Mouse (Mus musculus) ES-Bruce4 (cell line): ENCODE measurements around the gene Dcaf12. TPM values are rescaled to one million over a fixed set of nuclear protein-coding genes. Genes with fewer than 3 reads are reported as not detected.
A peak's percentile ranks its signal among the peaks of the same experiment; 100 is the strongest.

Experiments used
- H3K27ac ChIP-seq: 2 replicates; pipeline ENCODE4 v1.5.1; 2012; ENCODE audit warnings: low read length, inconsistent platforms; ENCODE audit not compliant: insufficient read depth
- H3K27me3 ChIP-seq: 2 replicates; pipeline ENCODE4 v1.6.1; 2012; ENCODE audit warnings: mild to moderate bottlenecking, low read length, inconsistent platforms; ENCODE audit not compliant: control insufficient read depth, poor library complexity, insufficient read depth, severe bottlenecking
- H3K36me3 ChIP-seq: 2 replicates; pipeline ENCODE4 v1.6.1; 2012; ENCODE audit warnings: inconsistent platforms, mild to moderate bottlenecking, low read length, moderate library complexity; ENCODE audit not compliant: control insufficient read depth, poor library complexity, insufficient read depth, severe bottlenecking
- H3K4me1 ChIP-seq: one replicate; pipeline ENCODE4 v1.8.1; 2011; ENCODE audit warnings: low read length; ENCODE audit not compliant: control insufficient read depth, insufficient read depth
- H3K4me3 ChIP-seq: 2 replicates; pipeline ENCODE4 v1.5.1; 2011; ENCODE audit warnings: low read depth, mild to moderate bottlenecking, low read length
- H3K9ac ChIP-seq: 2 replicates; pipeline ENCODE4 v1.6.1; 2012; ENCODE audit warnings: low read depth, mild to moderate bottlenecking, inconsistent platforms; ENCODE audit not compliant: poor library complexity, severe bottlenecking
- H3K9me3 ChIP-seq: replicated peaks from 2 replicates; pipeline ENCODE4 v1.6.1; 2012; ENCODE audit warnings: mild to moderate bottlenecking, low read length, inconsistent platforms; ENCODE audit not compliant: control insufficient read depth, poor library complexity, insufficient read depth, severe bottlenecking
- CTCF ChIP-seq: IDR thresholded peaks from one replicate; pipeline ENCODE4 v1.8.1; 2011; ENCODE audit warnings: low read depth, low read length
- EP300 ChIP-seq: IDR thresholded peaks from 2 replicates; pipeline ENCODE4 v1.6.1; 2011; ENCODE audit warnings: low read depth, low read length; ENCODE audit not compliant: insufficient read depth
- POLR2A ChIP-seq: IDR thresholded peaks from one replicate; pipeline ENCODE4 v1.8.1; 2011; ENCODE audit warnings: low read length; ENCODE audit not compliant: insufficient read depth
- polyA plus RNA-seq: library from polyadenylated mRNA; stranded (reverse); fragments of >200 nt; gene quantifications from 2 replicates; pipeline ENCODE4 v1.2.4, GENCODE M21; 2011; ENCODE audit warnings: low read depth; ENCODE audit not compliant: missing spikeins, insufficient read depth, insufficient read length

Dcaf12 gene
- polyA plus RNA-seq, 1 experiment = 51.1 TPM

DNA sequence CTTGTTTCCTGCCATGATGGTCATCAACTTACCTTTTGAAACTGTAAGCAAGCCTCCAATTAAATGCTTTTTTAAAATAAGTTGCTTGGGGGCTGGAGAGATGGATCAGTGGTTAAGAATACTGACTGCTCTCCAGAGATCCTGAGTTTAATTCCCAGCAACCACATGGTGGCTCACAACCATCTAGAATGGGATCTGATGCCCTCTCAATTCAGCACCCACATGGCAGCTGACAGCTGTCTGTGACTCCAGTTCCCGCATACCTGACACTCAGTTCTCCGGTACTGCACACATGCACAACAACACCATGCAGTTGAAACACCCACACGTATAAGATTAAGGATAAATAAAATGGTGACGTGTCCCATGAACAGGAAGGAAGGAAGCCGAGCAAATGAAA, 3.6 kb upstream of the Dcaf12 start:
- Histone ChIP-seq H3K36me3 (no peaks in the 10 kb centered on the region), H3K4me1 (no peaks in the 10 kb centered on the region), H3K27ac (no peak overlapping the region), H3K9ac (no peak overlapping the region), H3K4me3 (no peak overlapping the region), H3K27me3 (no peaks in the 10 kb centered on the region), H3K9me3 (no peaks in the 10 kb centered on the region)
- TF ChIP-seq EP300 (no peak), CTCF (no peak), POLR2A (no peak)

DNA sequence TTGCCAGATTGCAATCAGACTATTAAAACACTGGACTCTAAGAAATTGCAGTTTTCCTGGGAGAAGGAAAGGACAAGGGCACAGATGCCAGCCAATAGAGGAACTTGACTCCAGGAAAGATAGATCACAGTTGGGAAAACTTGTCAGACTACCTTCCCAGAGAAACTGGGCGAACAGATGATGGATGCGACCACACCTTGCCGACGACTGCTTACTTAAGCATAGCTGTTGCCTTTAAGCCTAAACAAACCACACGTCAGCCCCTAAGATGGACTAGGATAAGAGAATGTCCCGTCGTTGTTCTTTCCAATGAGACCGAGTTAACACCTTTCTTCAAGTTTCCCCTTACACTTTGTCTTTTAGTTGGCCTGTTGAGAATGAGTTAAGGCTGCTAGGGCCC, 484 bp upstream of the Dcaf12 start:
- no peaks in the 10 kb centered on the region for H3K27me3 ChIP-seq
- no peaks in the 10 kb centered on the region for H3K9me3 ChIP-seq
- H3K27ac ChIP-seq = peak overlapping the region; percentile 45; the same call in 1 of the 2 replicates
- H3K4me1 ChIP-seq = peaks cover 2% of the 10 kb centered on the region
- H3K4me3 ChIP-seq = peak overlapping the region; percentile 53
- peak overlapping the region; percentile 40; the same call in 1 of the 2 replicates for H3K9ac ChIP-seq
- TF ChIP-seq CTCF (no peak), POLR2A (no peak), EP300 (no peak)
- H3K36me3 ChIP-seq = peaks cover 14% of the 10 kb centered on the region

DNA sequence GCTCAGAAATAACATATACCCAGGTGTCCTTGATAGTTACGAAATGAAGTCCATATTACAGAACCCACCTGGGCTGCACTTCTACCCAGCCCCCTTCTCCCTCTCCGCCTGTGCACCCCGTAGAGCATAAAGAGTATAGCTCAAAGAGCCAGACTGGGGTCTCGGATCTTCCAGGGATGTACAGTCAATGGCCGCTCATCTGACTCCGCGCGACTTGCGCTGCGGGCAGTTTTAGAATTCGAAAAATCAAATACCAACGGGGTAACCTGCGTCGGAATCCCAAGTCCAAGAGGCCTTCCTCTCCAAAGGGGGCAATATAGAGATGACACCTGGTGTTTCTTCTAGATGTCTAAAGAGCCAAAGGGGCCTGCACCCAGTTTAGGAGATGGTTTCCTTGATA, 967 bp downstream of the Dcaf12 start:
- peak overlapping the region; percentile 98 for H3K4me3 ChIP-seq
- TF ChIP-seq POLR2A (no peak), CTCF (no peak), EP300 (no peak)
- H3K9ac ChIP-seq = peak overlapping the region; percentile 86
- peaks cover 22% of the 10 kb centered on the region for H3K36me3 ChIP-seq
- no peak overlapping the region for H3K27ac ChIP-seq
- no peaks in the 10 kb centered on the region for H3K27me3 ChIP-seq
- H3K9me3 ChIP-seq = no peaks in the 10 kb centered on the region
- H3K4me1 ChIP-seq = peaks cover 2% of the 10 kb centered on the region

DNA sequence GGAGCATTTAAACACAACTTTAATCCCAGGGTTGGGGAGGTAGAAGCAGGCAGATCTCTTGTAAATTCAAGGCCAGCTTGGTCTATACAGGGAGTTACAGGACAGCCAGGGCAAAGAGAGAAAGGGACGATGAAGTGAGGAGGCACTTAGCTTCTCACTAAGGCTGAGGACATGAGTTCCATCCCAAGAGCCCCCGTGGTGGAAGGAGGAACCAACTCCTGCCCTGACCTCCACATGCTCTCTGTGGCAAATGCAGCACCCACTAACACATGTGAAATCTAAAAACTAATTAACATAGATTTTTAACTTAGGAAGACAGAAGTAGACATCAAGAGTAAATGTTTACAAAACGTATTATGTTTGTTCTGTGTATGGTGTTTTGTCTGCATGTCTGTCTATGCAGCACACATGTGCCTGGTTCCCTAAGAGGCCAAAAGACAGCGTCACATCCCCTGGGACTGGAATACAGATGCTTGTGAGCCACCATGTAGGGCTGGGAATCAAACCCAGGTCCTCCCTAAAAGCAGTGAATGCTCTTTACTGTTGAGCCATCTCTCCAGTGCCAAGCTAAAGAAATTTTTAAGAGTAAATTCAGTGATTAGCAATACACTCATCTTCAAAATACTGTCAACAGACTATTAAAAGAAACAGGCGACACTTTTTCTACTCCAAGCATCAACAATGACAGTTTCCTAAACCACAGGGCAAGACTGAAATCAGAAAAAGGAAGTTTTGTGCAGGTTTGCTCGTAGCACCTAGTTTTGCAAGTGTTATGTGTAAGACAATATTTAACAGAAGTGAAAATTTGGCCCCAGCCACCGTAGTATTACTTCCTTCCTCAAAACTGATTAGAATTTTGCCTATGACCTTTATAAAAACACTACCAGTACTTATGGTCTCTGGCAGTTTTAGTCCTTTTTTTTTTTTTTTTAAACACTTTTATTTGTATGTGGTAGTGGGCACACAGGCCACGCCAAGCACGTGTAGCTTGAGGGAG, 3.8 kb downstream of the Dcaf12 start:
- no peaks in the 10 kb centered on the region for H3K27me3 ChIP-seq
- peaks cover 2% of the 10 kb centered on the region for H3K4me1 ChIP-seq
- TF ChIP-seq CTCF = no peak
- TF ChIP-seq EP300 = no peak
- no peak for TF ChIP-seq POLR2A
- no peak overlapping the region for H3K4me3 ChIP-seq
- no peak overlapping the region for H3K27ac ChIP-seq
- H3K36me3 ChIP-seq = peaks cover 28% of the 10 kb centered on the region
- no peak overlapping the region for H3K9ac ChIP-seq
- H3K9me3 ChIP-seq = no peaks in the 10 kb centered on the region

DNA sequence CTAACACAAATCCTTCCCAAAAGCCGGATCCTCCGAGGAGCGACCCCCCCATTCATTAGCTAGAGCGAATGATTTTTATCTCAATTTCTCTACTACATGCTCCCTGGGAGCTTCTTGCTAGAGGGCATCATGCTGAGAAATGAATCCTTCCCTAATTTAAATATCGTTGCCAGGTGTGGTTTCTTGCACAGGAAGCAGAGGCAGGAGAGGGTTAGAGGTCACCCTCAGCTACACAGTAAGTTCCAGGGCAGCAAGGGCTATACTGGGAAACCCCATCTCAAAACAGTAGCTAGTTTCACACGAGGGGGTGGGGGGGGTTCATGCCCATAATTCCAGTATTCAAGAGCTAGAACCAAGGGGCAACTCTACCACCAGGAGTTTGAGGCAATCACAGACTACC, 7.3 kb downstream of the Dcaf12 start:
- Histone ChIP-seq H3K27me3 (no peaks in the 10 kb centered on the region), H3K36me3 (peaks cover 35% of the 10 kb centered on the region), H3K9ac (no peak overlapping the region), H3K4me1 (no peaks in the 10 kb centered on the region), H3K9me3 (no peaks in the 10 kb centered on the region), H3K27ac (peak overlapping the region; percentile 17; the same call in 1 of the 2 replicates), H3K4me3 (no peak overlapping the region)
- TF ChIP-seq EP300 = no peak

DNA sequence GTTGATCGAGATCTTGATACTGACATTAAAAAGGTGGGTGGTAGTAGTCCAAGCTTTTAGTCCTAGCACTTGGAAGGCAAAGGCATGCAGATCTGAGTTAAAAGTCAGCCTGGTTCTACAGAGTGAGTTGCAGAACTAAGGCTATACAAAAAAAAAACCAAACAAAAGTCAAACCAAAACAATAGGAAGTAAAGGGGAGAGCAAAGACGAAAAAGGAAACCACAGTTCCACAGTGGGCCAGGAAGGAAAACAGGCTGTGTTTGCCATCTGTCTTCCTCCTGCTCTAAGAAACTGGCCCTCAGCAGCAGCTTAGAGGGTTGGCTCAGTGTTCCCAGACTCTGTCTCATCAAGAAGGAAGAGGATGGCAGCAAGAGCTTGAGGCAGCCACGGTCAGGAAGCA, 10.4 kb downstream of the Dcaf12 start:
- no peak overlapping the region for H3K27ac ChIP-seq
- no peak overlapping the region for H3K9ac ChIP-seq
- H3K4me1 ChIP-seq = no peaks in the 10 kb centered on the region
- H3K9me3 ChIP-seq = no peaks in the 10 kb centered on the region
- TF ChIP-seq POLR2A (no peak), EP300 (no peak), CTCF (no peak)
- H3K4me3 ChIP-seq = no peak overlapping the region
- H3K36me3 ChIP-seq = peaks cover 50% of the 10 kb centered on the region
- H3K27me3 ChIP-seq = no peaks in the 10 kb centered on the region
